Mouse (Mus musculus) limb, embryonic 14.5 days (tissue): ENCODE results near the gene Pigt. TPM values are rescaled to one million over a fixed set of nuclear protein-coding genes. Genes with fewer than 3 reads are reported as not detected.

ENCODE experiments used
- ATAC-seq: fragments of 200-750 bp; cut with Nextera tagmentation; 2 replicates; pipeline ENCODE4 v1.8.0; 2017; ENCODE audit warnings: low read depth, moderate number of reproducible peaks, moderate TSS enrichment; ENCODE audit not compliant: low FRiP score
- DNase-seq: peaks from one replicate; pipeline ENCODE4 v3.0.0-alpha.2; 2015; ENCODE audit warnings: low spot score
- H3K27ac ChIP-seq: fragments of 300-500 bp; sonication (generic); replicated peaks from 2 replicates; pipeline ENCODE4 v1.5.1; 2014; ENCODE audit warnings: low read depth, mild to moderate bottlenecking, low read length, moderate library complexity, mixed read lengths
- H3K27me3 ChIP-seq: fragments of 300-500 bp; sonication (generic); 2 replicates; pipeline ENCODE4 v1.6.1; 2014; ENCODE audit warnings: low read length, mixed read lengths; ENCODE audit not compliant: control insufficient read depth, insufficient read depth
- H3K36me3 ChIP-seq: fragments of 300-500 bp; sonication (generic); 2 replicates; pipeline ENCODE4 v1.6.1; 2014; ENCODE audit warnings: mild to moderate bottlenecking, low read length, moderate library complexity, mixed read lengths; ENCODE audit not compliant: control insufficient read depth, insufficient read depth
- H3K4me1 ChIP-seq: fragments of 300-500 bp; sonication (generic); 2 replicates; pipeline ENCODE4 v1.6.1; 2014; ENCODE audit warnings: antibody characterized with exemption, low read length, mixed read lengths; ENCODE audit not compliant: control insufficient read depth, insufficient read depth
- H3K4me2 ChIP-seq: fragments of 300-500 bp; sonication (generic); replicated peaks from 2 replicates; pipeline ENCODE4 v1.6.1; 2014; ENCODE audit warnings: low read depth, mild to moderate bottlenecking, low read length, moderate library complexity; ENCODE audit not compliant: severe bottlenecking
- H3K4me3 ChIP-seq: fragments of 300-500 bp; sonication (generic); replicated peaks from 2 replicates; pipeline ENCODE4 v1.5.1; 2014; ENCODE audit warnings: low read length
- H3K9ac ChIP-seq: fragments of 300-500 bp; sonication (generic); 2 replicates; pipeline ENCODE4 v1.6.1; 2014; ENCODE audit warnings: mild to moderate bottlenecking, low read depth, low read length, moderate library complexity; ENCODE audit not compliant: severe bottlenecking
- H3K9me3 ChIP-seq: fragments of 300-500 bp; sonication (generic); 2 replicates; pipeline ENCODE4 v1.6.1; 2016; ENCODE audit warnings: low read length; ENCODE audit not compliant: control insufficient read depth
- POLR2A ChIP-seq: fragments of 200-500 bp; IDR thresholded peaks from 2 replicates; pipeline ENCODE4 v1.8.0; 2012; ENCODE audit warnings: inconsistent platforms, mild to moderate bottlenecking, moderate library complexity, borderline replicate concordance; ENCODE audit not compliant: insufficient read depth, insufficient read length; ENCODE audit errors: extremely low read depth
- WGBS: fragments of 180-500 bp; shearing (Covaris S2); extraction: QIAGEN DNeasy Blood & Tissue Kit; methylation state at CpG from one replicate; pipeline ENCODE4 v1.1.7; 2014; 5-methylcytosine and 5-hydroxymethylcytosine counted together
- polyA plus RNA-seq, 2 experiments: library from polyadenylated mRNA; depleted of rRNA in 1 of 2; stranded (reverse) in 1 of 2; unstranded in 1 of 2; fragments of >200 nt; fragmentation: Nextera tagmentation in 1 of 2; extraction: Ambion mirVana in 1 of 2; gene quantifications; 2 replicates each; pipeline versions ENCODE4 v1.2.1 to v1.2.3; 2012 to 2014

Gene Pigt
- polyA plus RNA-seq, 2 experiments = 72.4 to 99.5 TPM

- 0 out of 2 replicates have a peak overlapping the region, but pooled peaks have one; percentile 40 for H3K27ac ChIP-seq
- H3K9ac ChIP-seq = no peak overlapping the region
- H3K27me3 ChIP-seq = no peaks in the 10 kb centered on the region
- H3K9me3 ChIP-seq = no peaks in the 10 kb centered on the region
- H3K36me3 ChIP-seq = no peaks in the 10 kb centered on the region
- ATAC-seq (no peak), DNase-seq (no peak)
- H3K4me2 ChIP-seq = no peak overlapping the region
- peaks cover 34% of the 10 kb centered on the region for H3K4me1 ChIP-seq
- TF ChIP-seq POLR2A = no peak
- 80% methylated on average over 14 of the region's 14 CpGs for WGBS
- no peak overlapping the region for H3K4me3 ChIP-seq
These were observed 44.1 kb upstream of the Pigt start for GRCm38 (mm10) chr2:164453047-164453757.

GRCm38 (mm10) chr2:164453887-164454500, 43.3 kb upstream of the Pigt start:
- Histone ChIP-seq H3K9me3 (no peaks in the 10 kb centered on the region), H3K4me2 (no peak overlapping the region), H3K9ac (no peak overlapping the region), H3K27me3 (no peaks in the 10 kb centered on the region), H3K27ac (no peak overlapping the region), H3K36me3 (no peaks in the 10 kb centered on the region), H3K4me1 (peaks cover 33% of the 10 kb centered on the region), H3K4me3 (no peak overlapping the region)
- 77% methylated on average over 7 of the region's 7 CpGs for WGBS
- no peak for TF ChIP-seq POLR2A
- ATAC-seq (no peak), DNase-seq (no peak)

GRCm38 (mm10) chr2:164454846-164455245, 42.5 kb upstream of the Pigt start:
- H3K27me3 ChIP-seq = no peaks in the 10 kb centered on the region
- no peaks in the 10 kb centered on the region for H3K9me3 ChIP-seq
- H3K27ac ChIP-seq = no peak overlapping the region
- 73% methylated on average over 10 of the region's 10 CpGs for WGBS
- ATAC-seq = no peak
- H3K4me2 ChIP-seq = no peak overlapping the region
- no peaks in the 10 kb centered on the region for H3K36me3 ChIP-seq
- H3K9ac ChIP-seq = no peak overlapping the region
- peaks cover 31% of the 10 kb centered on the region for H3K4me1 ChIP-seq
- DNase-seq = peak; percentile 63
- H3K4me3 ChIP-seq = no peak overlapping the region
- TF ChIP-seq POLR2A = no peak

DNA sequence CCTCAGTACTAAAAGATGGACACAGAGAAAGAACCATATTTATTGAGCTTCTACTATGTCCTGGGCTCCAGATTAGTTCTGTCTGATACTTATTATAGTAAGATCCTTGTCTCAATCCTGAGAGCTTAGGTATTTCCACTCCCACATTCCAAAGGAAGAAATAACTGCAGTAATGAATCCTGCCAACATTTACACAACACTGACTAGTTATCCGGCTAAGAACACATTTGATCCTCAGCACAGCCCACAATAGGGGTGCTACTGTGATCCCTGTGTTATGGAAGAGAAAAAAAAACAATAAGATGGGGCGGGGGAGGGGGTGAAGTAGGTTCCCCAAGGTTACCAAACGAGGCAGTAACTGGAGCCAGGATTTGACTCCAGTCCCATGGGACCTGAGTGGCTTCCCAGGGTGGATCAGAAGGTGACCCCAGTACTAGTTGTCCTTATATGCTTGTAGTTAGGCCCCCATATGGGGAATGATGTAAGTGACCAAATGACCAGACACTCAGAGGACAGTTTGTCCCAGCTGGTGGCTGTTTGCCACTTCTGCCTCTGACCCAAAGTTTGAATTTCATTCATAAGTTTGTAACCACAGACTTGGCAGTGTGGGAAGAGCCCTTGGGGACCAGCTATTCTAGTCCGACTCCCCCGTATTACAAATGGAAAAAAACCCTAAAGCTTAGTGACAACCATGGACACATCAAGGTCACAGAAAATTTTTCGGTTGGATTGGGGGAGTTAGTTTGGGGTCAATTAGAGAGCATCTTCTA, 41.7 kb upstream of the Pigt start:
- no peak overlapping the region for H3K27ac ChIP-seq
- no peak for DNase-seq
- ATAC-seq = no peak

GRCm38 (mm10) chr2:164456413-164456812, 40.9 kb upstream of the Pigt start:
- no peak for DNase-seq
- no peak for ATAC-seq
- Histone ChIP-seq H3K4me1 (peaks cover 31% of the 10 kb centered on the region), H3K9me3 (no peaks in the 10 kb centered on the region), H3K4me3 (no peak overlapping the region), H3K36me3 (no peaks in the 10 kb centered on the region), H3K9ac (no peak overlapping the region), H3K27me3 (no peaks in the 10 kb centered on the region), H3K4me2 (no peak overlapping the region), H3K27ac (no peak overlapping the region)
- no peak for TF ChIP-seq POLR2A
- WGBS = 92% methylated on average over 1 of the region's 1 CpGs

More for the DNA sequence above, 41.7 kb upstream of the Pigt start:
- no peak for TF ChIP-seq POLR2A
- Histone ChIP-seq H3K4me2 (no peak overlapping the region), H3K4me1 (peaks cover 31% of the 10 kb centered on the region), H3K9me3 (no peaks in the 10 kb centered on the region), H3K9ac (no peak overlapping the region), H3K27me3 (no peaks in the 10 kb centered on the region), H3K36me3 (no peaks in the 10 kb centered on the region), H3K4me3 (no peak overlapping the region)
- WGBS = 66% methylated on average over 6 of the region's 6 CpGs
